Comparison of ENCODE assay signal across 14 mouse cellular contexts in the genomic region with DNA sequence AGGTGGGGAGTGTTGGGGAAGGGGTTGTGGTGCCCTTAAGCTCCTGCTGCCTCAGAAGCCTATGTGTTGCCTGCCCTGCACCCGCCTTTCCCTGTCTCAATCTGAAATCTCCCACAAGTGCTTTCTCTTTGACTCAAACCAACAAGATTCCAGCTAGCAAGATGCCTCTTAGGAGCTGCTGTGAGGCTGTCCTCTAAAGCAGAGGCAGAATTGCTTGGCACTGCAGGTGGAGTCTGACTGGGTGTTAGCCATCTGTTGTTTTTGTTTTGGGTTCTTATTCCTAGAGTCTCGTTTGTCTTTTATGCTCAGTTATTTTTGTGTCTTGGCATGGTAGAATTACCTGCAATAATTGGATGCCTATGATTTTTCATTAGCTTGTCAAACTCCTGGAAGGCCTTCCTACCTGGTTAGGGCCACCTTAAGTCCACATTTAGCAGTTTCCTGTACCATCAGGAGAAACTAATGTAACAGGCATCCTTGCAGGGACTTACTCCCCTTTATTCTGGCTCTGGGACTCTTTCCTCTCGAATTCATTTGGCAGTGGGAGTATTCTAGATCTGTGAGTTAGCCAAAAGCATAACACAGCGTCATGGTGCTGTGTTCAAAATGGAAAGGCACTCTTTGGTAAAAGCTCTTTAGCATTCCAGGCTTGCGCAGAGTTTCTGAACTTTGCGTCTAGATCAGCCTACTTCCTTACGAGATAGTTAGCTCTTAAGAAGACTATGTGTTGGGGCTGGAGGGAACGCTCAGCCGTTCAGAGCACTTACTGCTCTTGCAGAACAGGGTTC. TPM values are rescaled to one million over a fixed set of nuclear protein-coding genes. Genes with fewer than 3 reads are reported as not detected.
DNase-seq lines count a peak whose midpoint lies in the region; ATAC-seq and TF ChIP-seq lines count a peak whose summit lies in the region.
"Had no signal": no experiment of that assay in that cellular context is flagged by ENCODE, and none has a peak within 500 bp of the region (broad histone marks: within the 10 kb centered on the region; RNA-seq: fewer than 3 reads in every experiment).

No protein-coding gene starts in this region.

- DNase-seq in left cerebral cortex, adult 2 months (ENCODE audit: extremely low spot score in 1 of 2, low spot score in 2 of 2) = peak in 1 of 2 experiments; percentile 18
- DNase-seq in left cerebral cortex, adult 11 months (ENCODE audit: low spot score) = no peak
- peak; percentile 31 for DNase-seq in right cerebral cortex, postnatal 25 days
- DNase-seq in right cerebral cortex, postnatal 10 days (ENCODE audit: low spot score in 2 of 2) = no peak
- DNase-seq in urinary bladder, postnatal 25 days (ENCODE audit: low spot score) = no peak
- no peak for DNase-seq in ovary, postnatal 36 days (ENCODE audit: low spot score)
- DNase-seq: adrenal gland, adult 8-10 months; kidney, postnatal 36 days; lung, embryonic 14.5 days; thymus, adult 2 months had no signal

- H3K27ac ChIP-seq in left cerebral cortex, adult 2 months = peak overlapping the region; percentile 30; the same call in 1 of the 2 replicates

- H3K4me1 ChIP-seq in erythroblast, embryonic 14.5 days (ENCODE audit: control insufficient read depth) = peaks cover 95% of the 10 kb centered on the region

- intact Hi-C loops in left cerebral cortex, adult 2 months (cut with DNase I) = no loop called here

- H3K4me3 ChIP-seq in erythroblast, embryonic 14.5 days (replicated peaks) = peak overlapping the region; percentile 27
- no peak overlapping the region for H3K4me3 ChIP-seq in left cerebral cortex, adult 2 months
- H3K4me3 ChIP-seq: heart, embryonic 12.5 days had no signal

- no peak for ATAC-seq in erythroblast, adult 5-6 weeks (replicated peaks; ENCODE audit: low FRiP score, poor library complexity, severe bottlenecking)
- ATAC-seq: intestine, postnatal 0 days had no signal

- TF ChIP-seq CTCF in left cerebral cortex, adult 2 months (IDR thresholded peaks at IDR 0.05) = no peak

- no peaks in the 10 kb centered on the region for H3K9me3 ChIP-seq in erythroblast, embryonic 14.5 days (ENCODE audit: control insufficient read depth, low read length)
- H3K9me3 ChIP-seq: heart, embryonic 12.5 days had no signal

- no peaks in the 10 kb centered on the region for H3K27me3 ChIP-seq in erythroblast, embryonic 14.5 days (ENCODE audit: control insufficient read depth)
- H3K27me3 ChIP-seq: heart, embryonic 12.5 days had no signal

- H3K36me3 ChIP-seq in erythroblast, embryonic 14.5 days (ENCODE audit: control insufficient read depth) = peaks cover 78% of the 10 kb centered on the region
- H3K36me3 ChIP-seq: heart, embryonic 12.5 days had no signal

RNA-seq across cellular contexts. Expression of a gene that starts 8.5 kb away (rescaled TPM):
- 7.0 and 7.2 TPM in 2 replicates for polyA plus RNA-seq in erythroblast, embryonic 14.5 days (2012)
- total RNA-seq in erythroblast, adult 5-6 weeks (2015; ENCODE audit: low replicate concordance) = 227 and 253 TPM in 2 replicates
- total RNA-seq in erythroblast, adult 5-6 weeks (2017; ENCODE audit: low replicate concordance) = 245 and 285 TPM in 2 replicates
- 10 to 100 TPM; 74.6 to 82.4 TPM for total RNA-seq in left cerebral cortex, adult 2 months (2021)
